Comparison of ENCODE assay signal across 21 mouse cellular contexts in genomic region chr10:11233208-11233607, GRCm38 (mm10).
"Had no signal": no experiment of that assay in that cellular context is flagged by ENCODE, and none has a peak within 500 bp of the region (broad histone marks: within the 10 kb centered on the region; RNA-seq: fewer than 3 reads in every experiment).

No protein-coding gene starts in this region.

- H3K9ac ChIP-seq: limb, embryonic 12.5 days; limb, embryonic 15.5 days; liver, embryonic 14.5 days; liver, postnatal 0 days; midbrain, embryonic 12.5 days; midbrain, embryonic 15.5 days; neural tube, embryonic 12.5 days; neural tube, embryonic 15.5 days had no signal

- H3K9me3 ChIP-seq: limb, embryonic 12.5 days; limb, embryonic 15.5 days; midbrain, embryonic 12.5 days; midbrain, embryonic 15.5 days; neural tube, embryonic 12.5 days; neural tube, embryonic 15.5 days had no signal

- H3K4me1 ChIP-seq: limb, embryonic 12.5 days; limb, embryonic 15.5 days; midbrain, embryonic 12.5 days; midbrain, embryonic 15.5 days; neural tube, embryonic 12.5 days; neural tube, embryonic 15.5 days had no signal

- H3K27me3 ChIP-seq: limb, embryonic 12.5 days; limb, embryonic 15.5 days; midbrain, embryonic 12.5 days; midbrain, embryonic 15.5 days; neural tube, embryonic 12.5 days; neural tube, embryonic 15.5 days had no signal

- H3K27ac ChIP-seq: limb, embryonic 12.5 days; limb, embryonic 15.5 days; liver, embryonic 14.5 days; macrophage; midbrain, embryonic 12.5 days; midbrain, embryonic 15.5 days; neural tube, embryonic 12.5 days; neural tube, embryonic 15.5 days; stomach, postnatal 0 days had no signal

- H3K4me3 ChIP-seq: limb, embryonic 12.5 days; limb, embryonic 15.5 days; midbrain, embryonic 12.5 days; midbrain, embryonic 15.5 days; neural tube, embryonic 12.5 days; neural tube, embryonic 15.5 days had no signal

- DNase-seq: kidney, adult 9 months; kidney, postnatal 14 days; kidney, postnatal 4 days; left cerebral cortex, postnatal 4 days; liver, postnatal 0 days; right cerebral cortex, adult 18-20 months; right cerebral cortex, postnatal 14 days; right cerebral cortex, postnatal 4 days; thymus, adult 2 months; thymus, postnatal 14 days; thymus, postnatal 4 days had no signal

- H3K36me3 ChIP-seq: limb, embryonic 12.5 days; limb, embryonic 15.5 days; midbrain, embryonic 12.5 days; midbrain, embryonic 15.5 days; neural tube, embryonic 12.5 days; neural tube, embryonic 15.5 days had no signal

- H3K4me2 ChIP-seq: limb, embryonic 12.5 days; limb, embryonic 15.5 days; liver, embryonic 11.5 days; midbrain, embryonic 12.5 days; midbrain, embryonic 15.5 days; neural tube, embryonic 12.5 days; neural tube, embryonic 15.5 days had no signal

- ATAC-seq: liver, postnatal 0 days; midbrain, embryonic 15.5 days had no signal
